Mouse (Mus musculus) testis, adult 10 weeks (tissue): ENCODE measurements around the gene Mcoln1. TPM values are rescaled to one million over a fixed set of nuclear protein-coding genes. Genes with fewer than 3 reads are reported as not detected.

Experiments
- polyA plus RNA-seq: library from polyadenylated mRNA; stranded (reverse); fragments of 350-450 nt; fragmentation: Illumina TruSeq; extraction: RNeasy Lipid Tissue Mini Kit (QIAGEN cat#74804); gene quantifications from one replicate; pipeline ENCODE4 v1.2.3, GENCODE M21; 2014; ENCODE audit warnings: low read depth, low replicate concordance

Gene Mcoln1
- polyA plus RNA-seq: 6.4 TPM

DNA sequence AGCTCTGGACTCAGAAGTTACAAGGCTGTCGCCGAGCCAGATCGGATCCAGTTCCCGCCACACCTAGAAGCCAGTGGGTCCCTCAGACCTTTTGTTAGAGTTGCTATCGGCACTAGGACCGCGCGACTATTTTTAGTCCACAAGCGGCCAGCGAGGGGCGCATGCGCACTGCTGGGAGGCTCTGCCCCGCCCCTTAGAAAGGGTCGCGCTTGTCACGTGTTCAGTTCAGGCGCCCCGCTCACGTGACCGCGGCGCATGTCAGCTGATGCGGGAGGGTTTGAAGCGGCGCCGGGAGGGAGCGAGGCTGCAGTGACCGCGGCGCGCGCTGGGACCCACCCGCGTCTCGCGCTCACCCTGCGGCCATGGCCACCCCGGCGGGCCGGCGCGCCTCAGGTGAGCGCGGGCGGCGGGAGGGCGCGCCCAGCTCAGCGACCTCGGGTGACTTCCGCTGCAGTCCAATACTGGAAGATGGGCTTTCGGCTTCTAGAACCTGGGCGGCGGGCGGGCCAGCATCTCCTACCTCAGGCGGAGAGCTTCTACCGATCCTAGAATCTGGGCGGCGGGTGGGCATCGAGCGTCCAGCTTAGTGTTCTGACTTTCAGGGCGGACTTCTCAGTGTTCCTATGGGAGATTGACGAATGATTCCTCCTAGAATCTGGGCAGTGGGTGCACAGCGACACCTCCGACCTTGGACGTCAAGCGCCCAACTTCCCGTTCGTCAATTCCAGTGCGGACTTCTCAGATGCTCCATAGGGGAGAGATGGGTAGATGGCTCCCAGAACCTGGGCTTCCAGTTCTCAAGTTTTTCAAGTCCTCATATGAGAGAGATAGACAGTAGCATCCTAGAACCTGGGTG lies at the start of gene Mcoln1:
TSS of gene Mcoln1 (plus strand) at position 223 of the 856 bp plus-strand sequence.

GRCm38 (mm10) chr8:3467006-3467885 lies 33.0 kb upstream of the Mcoln1 start, which contains the start of gene Pex11g:
Gene Pex11g (minus strand): TSS chr8:3467680.

DNA sequence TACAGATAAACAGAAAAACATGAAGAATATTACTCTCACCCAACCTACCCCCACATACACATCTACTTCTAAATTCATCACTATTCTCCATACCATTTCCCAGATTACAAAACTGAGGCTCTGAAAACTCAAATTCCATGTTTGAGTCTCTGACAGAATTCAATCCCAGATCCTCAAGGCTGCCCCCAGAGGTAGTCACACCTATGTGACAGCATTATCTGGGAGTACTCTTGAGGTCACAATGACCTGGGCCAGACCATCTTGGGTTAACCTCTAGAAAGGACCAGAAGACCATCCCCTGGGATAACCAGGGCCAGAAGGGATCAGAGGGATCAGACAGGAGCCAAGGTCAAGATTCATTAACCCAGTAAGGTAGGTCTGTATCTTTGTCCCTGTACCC lies 29.7 kb upstream of the Mcoln1 start, which contains the start of gene Tex45:
TSS of gene Tex45 (plus strand) at position 301 of the 400 bp plus-strand sequence.

GRCm38 (mm10) chr8:3492901-3493844 lies 7.1 kb upstream of the Mcoln1 start, which contains the start of gene Zfp358:
Gene Zfp358 (plus strand): TSS chr8:3493138.

DNA sequence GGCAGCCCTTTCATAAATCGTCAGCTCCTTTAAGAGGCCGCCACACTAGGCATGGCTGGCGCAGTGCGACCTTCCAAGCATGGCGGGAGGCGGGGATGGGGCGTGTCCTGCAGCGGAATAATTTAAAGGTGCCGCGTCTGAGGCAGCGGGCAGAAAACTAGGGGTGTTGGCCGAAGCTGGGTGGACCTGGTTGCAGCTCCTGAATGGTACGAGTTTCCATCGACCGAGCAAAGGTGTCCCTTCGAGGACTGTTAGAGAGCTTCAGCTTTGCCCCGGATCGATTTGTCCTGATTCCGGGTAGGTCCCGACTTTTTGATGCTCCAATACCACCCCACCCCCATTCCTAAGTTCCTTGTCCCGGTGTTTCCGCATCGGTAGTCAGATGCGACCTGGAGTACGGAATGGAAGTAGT lies 15.0 kb downstream of the Mcoln1 start, which contains the start of gene Pnpla6:
TSS of gene Pnpla6 (plus strand) at position 125 of the 412 bp plus-strand sequence.

Other genes starting within 250 kb of the Mcoln1 start
- 7.8 TPM for gene Insr, start 220.8 kb upstream of the Mcoln1 start, polyA plus RNA-seq
- gene A430078G23Rik, start 147.0 kb upstream of the Mcoln1 start, polyA plus RNA-seq: not detected
- gene Arhgef18, start 107.5 kb upstream of the Mcoln1 start, polyA plus RNA-seq: 3.2 TPM
- 3.4 TPM for gene Pex11g, start 32.8 kb upstream of the Mcoln1 start, polyA plus RNA-seq
- 29.3 TPM for gene Tex45, start 29.6 kb upstream of the Mcoln1 start, polyA plus RNA-seq
- gene Zfp358, start 7.3 kb upstream of the Mcoln1 start, polyA plus RNA-seq: 0.27 TPM
- gene Pnpla6, start 14.9 kb downstream of the Mcoln1 start, polyA plus RNA-seq: 1.8 TPM
- not detected for gene C330021F23Rik, start 67.5 kb downstream of the Mcoln1 start, polyA plus RNA-seq
- gene Camsap3, start 86.8 kb downstream of the Mcoln1 start, polyA plus RNA-seq: 2.1 TPM
- gene Xab2, start 120.9 kb downstream of the Mcoln1 start, polyA plus RNA-seq: 1.1 TPM
- 37.0 TPM for gene Pet100, start 121.1 kb downstream of the Mcoln1 start, polyA plus RNA-seq
- gene Pcp2, start 125.1 kb downstream of the Mcoln1 start, polyA plus RNA-seq: not detected
- 20.9 TPM for gene Stxbp2, start 130.5 kb downstream of the Mcoln1 start, polyA plus RNA-seq
- gene Retn, start 155.3 kb downstream of the Mcoln1 start, polyA plus RNA-seq: 1.1 TPM
- gene Mcemp1, start 165.3 kb downstream of the Mcoln1 start, polyA plus RNA-seq: not detected
- not detected for gene Fcor, start 171.9 kb downstream of the Mcoln1 start, polyA plus RNA-seq
- gene Trappc5, start 175.8 kb downstream of the Mcoln1 start, polyA plus RNA-seq: 3.2 TPM
- gene Fcer2a, start 193.7 kb downstream of the Mcoln1 start, polyA plus RNA-seq: 0.27 TPM
- gene Clec4g, start 220.2 kb downstream of the Mcoln1 start, polyA plus RNA-seq: 10.7 TPM
- gene Cd209a, start 248.5 kb downstream of the Mcoln1 start, polyA plus RNA-seq: 0.18 TPM